Mouse (Mus musculus): ENCODE measurements at regions not wholly inside any gene's neighbourhood (a gene's known extent, or its start where the extent isn't known, plus 50 kb on each side); places are given as distances from the start of the nearest gene placed in this dataset.
A peak's percentile ranks its signal among the peaks of the same experiment; 100 is the strongest.

- peak overlapping the region; percentile 33 for H3K4me2 ChIP-seq (ENCODE audit: low read depth)
- H3K36me3 ChIP-seq (ENCODE audit: control insufficient read depth, insufficient read depth), result no peaks in the 10 kb centered on the region
- H3ac ChIP-seq (ENCODE audit: control insufficient read depth, insufficient read length), result no peak overlapping the region
- TF ChIP-seq TCF12 (IDR thresholded peaks at IDR 0.05; ENCODE audit: insufficient read depth, poor library complexity, severe bottlenecking) (no peak), E2F4 (IDR thresholded peaks at IDR 0.05; ENCODE audit: insufficient read depth) (no peak), MYOD1 (IDR thresholded peaks at IDR 0.05; ENCODE audit: control insufficient read depth in 1 of 3, insufficient read length in 2 of 3, low read depth in 2 of 3) (no peak), CEBPB (IDR thresholded peaks at IDR 0.05; ENCODE audit: insufficient read depth, poor library complexity, severe bottlenecking) (no peak), SRF (IDR thresholded peaks at IDR 0.05; ENCODE audit: control insufficient read depth, insufficient read length, low read depth) (no peak), POLR2AphosphoS2 (IDR thresholded peaks at IDR 0.05; ENCODE audit: insufficient read length, low read depth) (no peak), MAX (IDR thresholded peaks at IDR 0.05; ENCODE audit: low read depth) (no peak), USF1 (IDR thresholded peaks at IDR 0.05; ENCODE audit: low read depth) (no peak), REST (IDR thresholded peaks at IDR 0.05; ENCODE audit: insufficient read depth, insufficient read length) (no peak), TCF3 (IDR thresholded peaks at IDR 0.05; ENCODE audit: insufficient read length, low read depth) (no peak), POLR2A (IDR thresholded peaks at IDR 0.05; ENCODE audit: insufficient read length, low read depth) (no peak), MYOG (IDR thresholded peaks at IDR 0.05; ENCODE audit: control insufficient read depth in 1 of 3, insufficient read depth in 1 of 3, insufficient read length in 2 of 3, low read depth in 2 of 3) (no peak)
- no peak overlapping the region for H3K4me3 ChIP-seq
- H3K27me3 ChIP-seq (ENCODE audit: control insufficient read depth, insufficient read depth, insufficient read length), result no peaks in the 10 kb centered on the region
- H3K79me2 ChIP-seq (ENCODE audit: control insufficient read depth, insufficient read depth), result no peaks in the 10 kb centered on the region
These were observed 401.3 kb downstream of the Plcl1 start for GRCm38 (mm10) chr1:55807028-55807427.

- Histone ChIP-seq H3ac (ENCODE audit: control insufficient read depth, insufficient read length) (no peak overlapping the region), H3K4me2 (ENCODE audit: low read depth) (peak overlapping the region; percentile 10), H3K27me3 (ENCODE audit: control insufficient read depth, insufficient read depth, insufficient read length) (no peaks in the 10 kb centered on the region), H3K36me3 (ENCODE audit: control insufficient read depth, insufficient read depth) (no peaks in the 10 kb centered on the region), H3K4me3 (no peak overlapping the region), H3K79me2 (ENCODE audit: control insufficient read depth, insufficient read depth) (no peaks in the 10 kb centered on the region)
- TF ChIP-seq MYOG (IDR thresholded peaks at IDR 0.05; ENCODE audit: control insufficient read depth in 1 of 3, insufficient read depth in 1 of 3, insufficient read length in 2 of 3, low read depth in 2 of 3) (no peak), MAX (IDR thresholded peaks at IDR 0.05; ENCODE audit: low read depth) (no peak), TCF3 (IDR thresholded peaks at IDR 0.05; ENCODE audit: insufficient read length, low read depth) (no peak), SRF (IDR thresholded peaks at IDR 0.05; ENCODE audit: control insufficient read depth, insufficient read length, low read depth) (no peak)
These were observed 403.2 kb downstream of the Plcl1 start for GRCm38 (mm10) chr1:55808724-55809519.

GRCm38 (mm10) chr1:55812486-55812885, 406.8 kb downstream of the Plcl1 start:
- Histone ChIP-seq H3K27me3 (ENCODE audit: control insufficient read depth, insufficient read depth, insufficient read length) (no peaks in the 10 kb centered on the region), H3K79me2 (ENCODE audit: control insufficient read depth, insufficient read depth) (no peaks in the 10 kb centered on the region), H3K4me2 (ENCODE audit: low read depth) (no peak overlapping the region), H3ac (ENCODE audit: control insufficient read depth, insufficient read length) (no peak overlapping the region), H3K4me3 (no peak overlapping the region), H3K36me3 (ENCODE audit: control insufficient read depth, insufficient read depth) (no peaks in the 10 kb centered on the region)
- TF ChIP-seq MAX (IDR thresholded peaks at IDR 0.05; ENCODE audit: low read depth) (no peak), TCF3 (IDR thresholded peaks at IDR 0.05; ENCODE audit: insufficient read length, low read depth) (no peak), TCF12 (IDR thresholded peaks at IDR 0.05; ENCODE audit: insufficient read depth, poor library complexity, severe bottlenecking) (no peak), USF1 (IDR thresholded peaks at IDR 0.05; ENCODE audit: low read depth) (no peak), POLR2AphosphoS2 (IDR thresholded peaks at IDR 0.05; ENCODE audit: insufficient read length, low read depth) (no peak), E2F4 (IDR thresholded peaks at IDR 0.05; ENCODE audit: insufficient read depth) (no peak), POLR2A (IDR thresholded peaks at IDR 0.05; ENCODE audit: insufficient read length, low read depth) (no peak), SRF (IDR thresholded peaks at IDR 0.05; ENCODE audit: control insufficient read depth, insufficient read length, low read depth) (no peak), MYOD1 (IDR thresholded peaks at IDR 0.05; ENCODE audit: control insufficient read depth in 1 of 3, insufficient read length in 2 of 3, low read depth in 2 of 3) (no peak), REST (IDR thresholded peaks at IDR 0.05; ENCODE audit: insufficient read depth, insufficient read length) (no peak), MYOG (IDR thresholded peaks at IDR 0.05; ENCODE audit: control insufficient read depth in 1 of 3, insufficient read depth in 1 of 3, insufficient read length in 2 of 3, low read depth in 2 of 3) (no peak), CEBPB (IDR thresholded peaks at IDR 0.05; ENCODE audit: insufficient read depth, poor library complexity, severe bottlenecking) (no peak)

- no peaks in the 10 kb centered on the region for H3K79me2 ChIP-seq (ENCODE audit: control insufficient read depth, insufficient read depth)
- H3K36me3 ChIP-seq (ENCODE audit: control insufficient read depth, insufficient read depth), result no peaks in the 10 kb centered on the region
- H3K4me2 ChIP-seq (ENCODE audit: low read depth), result no peak overlapping the region
- no peak for TF ChIP-seq MAX (IDR thresholded peaks at IDR 0.05; ENCODE audit: low read depth)
- TF ChIP-seq E2F4 (IDR thresholded peaks at IDR 0.05; ENCODE audit: insufficient read depth), result no peak
- no peak for TF ChIP-seq MYOG (IDR thresholded peaks at IDR 0.05; ENCODE audit: control insufficient read depth in 1 of 3, insufficient read depth in 1 of 3, insufficient read length in 2 of 3, low read depth in 2 of 3)
- no peak for TF ChIP-seq POLR2AphosphoS2 (IDR thresholded peaks at IDR 0.05; ENCODE audit: insufficient read length, low read depth)
- TF ChIP-seq USF1 (IDR thresholded peaks at IDR 0.05; ENCODE audit: low read depth), result no peak
- TF ChIP-seq SRF (IDR thresholded peaks at IDR 0.05; ENCODE audit: control insufficient read depth, insufficient read length, low read depth), result no peak
- no peak for TF ChIP-seq MYOD1 (IDR thresholded peaks at IDR 0.05; ENCODE audit: control insufficient read depth in 1 of 3, insufficient read length in 2 of 3, low read depth in 2 of 3)
- TF ChIP-seq POLR2A (IDR thresholded peaks at IDR 0.05; ENCODE audit: insufficient read length, low read depth), result no peak
- TF ChIP-seq REST (IDR thresholded peaks at IDR 0.05; ENCODE audit: insufficient read depth, insufficient read length), result no peak
- TF ChIP-seq TCF3 (IDR thresholded peaks at IDR 0.05; ENCODE audit: insufficient read length, low read depth), result no peak
- TF ChIP-seq CEBPB (IDR thresholded peaks at IDR 0.05; ENCODE audit: insufficient read depth, poor library complexity, severe bottlenecking), result no peak
- no peak for TF ChIP-seq TCF12 (IDR thresholded peaks at IDR 0.05; ENCODE audit: insufficient read depth, poor library complexity, severe bottlenecking)
- no peaks in the 10 kb centered on the region for H3K27me3 ChIP-seq (ENCODE audit: control insufficient read depth, insufficient read depth, insufficient read length)
- H3K4me3 ChIP-seq, result no peak overlapping the region
- no peak overlapping the region for H3ac ChIP-seq (ENCODE audit: control insufficient read depth, insufficient read length)
These were observed 415.3 kb downstream of the Plcl1 start for GRCm38 (mm10) chr1:55820866-55821500.
